Mouse (Mus musculus) megakaryocyte, embryonic 14.5 days (primary cell): ENCODE measurements at regions not wholly inside any gene's neighbourhood (a gene's known extent, or its start where the extent isn't known, plus 50 kb on each side); places are given as distances from the start of the nearest gene placed in this dataset.

Experiments
- FLI1 ChIP-seq: IDR thresholded peaks from 2 replicates; pipeline ENCODE4 v1.6.1; 2012; ENCODE audit warnings: low read length, inconsistent platforms, mixed read lengths
- GATA1 ChIP-seq: IDR thresholded peaks from 3 replicates; pipeline ENCODE4 v1.6.1; 2012; ENCODE audit warnings: mixed read lengths, low read length, inconsistent platforms, borderline replicate concordance

DNA sequence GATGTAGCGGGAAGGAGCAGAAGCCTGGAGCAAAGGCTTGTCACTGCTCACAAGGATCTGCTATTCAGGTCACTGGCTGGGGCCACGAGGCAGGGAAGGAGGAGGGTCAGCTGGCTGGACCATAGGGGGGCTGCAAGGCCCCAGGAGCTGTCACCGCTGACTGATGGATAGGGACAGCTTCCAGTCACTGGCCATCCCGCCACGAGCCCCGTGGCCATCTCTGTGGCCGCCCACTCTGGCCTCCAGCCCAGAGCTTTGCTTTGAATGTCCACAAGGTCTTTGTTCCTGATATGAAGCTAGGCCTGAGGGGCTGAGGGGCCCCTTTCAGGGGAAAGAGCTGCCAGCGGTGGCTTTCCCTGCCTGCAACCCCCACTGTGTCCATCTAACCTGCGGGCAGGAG, 111.9 kb downstream of the Mn1 start:
- TF ChIP-seq FLI1: no peak
- TF ChIP-seq GATA1: no peak
